Mouse (Mus musculus): ENCODE measurements around the gene Ddx56.
A peak's percentile ranks its signal among the peaks of the same experiment; 100 is the strongest.
"Not testable (repeated sequence)": the region's sequence is repeated elsewhere in the genome, so short reads cannot be mapped to it uniquely, and the experiment has no call there.

Gene Ddx56

DNA sequence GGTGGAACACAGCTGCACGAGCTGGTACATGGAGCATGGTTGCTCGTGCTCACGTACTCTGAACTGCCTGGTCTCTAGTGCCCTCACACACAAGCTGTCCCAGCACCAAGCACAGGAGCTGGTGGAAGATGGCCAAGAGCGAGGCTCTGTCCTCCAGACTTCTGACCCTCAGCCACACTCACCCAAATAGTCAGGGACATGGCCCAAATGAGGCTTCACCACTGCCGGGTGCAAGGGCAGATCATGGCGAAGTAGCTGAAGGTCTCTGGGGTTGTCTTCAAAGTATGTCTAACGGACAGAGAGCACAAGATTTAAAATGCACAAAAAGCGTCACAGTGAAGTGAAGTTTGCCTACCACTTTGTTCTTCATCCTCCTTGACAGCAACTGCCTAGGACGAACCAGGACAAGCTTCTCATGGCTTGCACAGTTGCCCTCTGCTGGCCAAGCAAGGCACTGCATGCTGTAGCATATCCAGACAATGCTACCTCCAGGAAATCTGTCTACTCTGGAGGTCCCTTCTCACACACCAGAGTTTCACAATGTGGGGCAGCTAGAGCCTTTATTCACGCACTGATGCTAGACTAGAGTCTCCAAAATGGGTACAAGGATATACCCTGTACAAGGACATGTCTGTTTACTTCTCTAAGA lies 6.0 kb downstream of the Ddx56 start:
- peak; percentile 39 for DNase-seq (ENCODE audit: low read depth, low spot score)

DNA sequence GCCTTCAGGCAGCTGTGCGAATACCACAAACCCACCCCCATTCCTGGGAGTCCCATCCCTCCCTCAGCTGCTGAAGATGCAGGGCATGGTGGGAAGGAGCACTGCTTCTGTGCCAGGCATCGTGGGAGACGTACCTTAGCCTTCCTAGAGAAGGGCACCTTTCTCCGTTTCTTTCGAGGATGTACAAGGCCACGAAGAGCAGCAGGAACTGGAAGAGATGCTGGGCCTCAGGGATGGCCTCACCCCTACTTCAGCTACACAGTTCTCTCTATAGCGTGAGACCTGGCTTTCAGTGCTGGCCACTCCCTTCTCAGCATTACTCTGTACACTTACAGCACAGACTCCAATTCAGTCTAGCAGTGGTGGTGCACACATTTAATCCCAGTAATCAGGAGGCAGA lies 8.2 kb downstream of the Ddx56 start:
- DNase-seq (ENCODE audit: low read depth, low spot score): no peak

DNA sequence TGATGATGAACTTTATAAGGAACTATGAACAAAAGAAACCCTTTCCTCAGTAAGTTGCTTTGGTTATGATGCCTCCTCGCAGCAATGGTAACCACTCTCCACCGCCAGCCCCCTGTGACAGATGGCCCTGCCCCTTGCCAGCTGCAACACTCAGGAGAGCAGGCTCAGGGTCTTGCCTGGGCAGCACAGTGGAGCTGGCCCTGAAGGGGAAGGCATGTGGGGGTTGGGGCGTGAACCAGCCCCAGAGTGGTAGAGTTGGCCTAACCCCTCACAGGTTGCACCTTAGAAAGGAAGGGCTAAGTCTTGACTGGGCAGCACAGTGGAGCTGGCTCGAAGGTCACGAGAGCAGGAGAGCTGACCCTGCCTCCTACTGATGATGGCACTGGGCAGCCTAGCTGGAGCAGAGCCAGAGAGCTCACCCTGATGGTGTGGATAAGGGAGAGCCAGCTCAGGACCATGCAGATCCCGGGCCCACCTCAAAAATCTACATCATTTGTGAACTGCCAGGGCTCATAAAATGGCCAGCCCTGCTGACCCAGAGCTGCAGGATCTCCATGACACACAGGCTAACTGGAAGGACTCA lies 11.0 kb downstream of the Ddx56 start:
- DNase-seq (ENCODE audit: low read depth, low spot score): no peak

DNA sequence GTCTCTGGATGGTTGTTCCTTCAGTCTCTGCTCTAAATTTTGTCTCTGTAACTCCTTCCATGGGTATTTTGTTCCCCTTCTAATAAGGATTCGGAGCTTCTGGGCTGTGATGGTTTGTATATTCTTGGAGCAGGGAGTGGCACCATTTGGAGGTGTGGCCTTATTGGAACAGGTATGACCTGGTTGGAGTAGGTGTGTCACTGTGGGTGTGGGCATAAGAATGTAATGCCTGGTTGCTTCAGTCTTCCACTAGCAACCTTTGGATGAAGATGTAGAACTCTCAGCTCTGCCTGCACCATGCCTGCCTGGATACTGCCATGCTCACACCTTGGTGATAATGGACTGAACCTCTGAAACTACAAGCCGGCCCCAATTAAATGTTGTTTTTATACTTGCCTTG lies 13.0 kb downstream of the Ddx56 start:
- DNase-seq (ENCODE audit: low read depth, low spot score): not testable (repeated sequence)

DNA sequence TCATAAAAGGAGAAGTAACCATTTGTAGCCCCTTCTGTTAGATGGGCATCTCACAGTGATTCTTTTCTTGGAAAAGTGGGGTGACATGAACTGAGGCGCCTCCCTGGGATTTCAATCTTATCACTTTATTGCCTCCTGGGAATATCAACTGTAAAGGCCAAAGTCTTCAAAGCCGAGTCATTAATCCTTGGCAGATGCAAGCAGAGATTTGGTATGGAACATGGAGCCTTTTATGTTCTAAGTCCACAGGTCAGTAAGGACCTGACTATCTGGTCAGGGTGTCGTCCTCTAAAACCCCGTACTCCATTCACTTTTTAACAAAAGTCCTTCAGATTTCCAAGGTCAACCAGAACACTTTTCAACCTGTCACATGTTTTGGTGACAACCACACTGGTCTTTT lies 14.7 kb downstream of the Ddx56 start:
- no peak for DNase-seq (ENCODE audit: low read depth, low spot score)

DNA sequence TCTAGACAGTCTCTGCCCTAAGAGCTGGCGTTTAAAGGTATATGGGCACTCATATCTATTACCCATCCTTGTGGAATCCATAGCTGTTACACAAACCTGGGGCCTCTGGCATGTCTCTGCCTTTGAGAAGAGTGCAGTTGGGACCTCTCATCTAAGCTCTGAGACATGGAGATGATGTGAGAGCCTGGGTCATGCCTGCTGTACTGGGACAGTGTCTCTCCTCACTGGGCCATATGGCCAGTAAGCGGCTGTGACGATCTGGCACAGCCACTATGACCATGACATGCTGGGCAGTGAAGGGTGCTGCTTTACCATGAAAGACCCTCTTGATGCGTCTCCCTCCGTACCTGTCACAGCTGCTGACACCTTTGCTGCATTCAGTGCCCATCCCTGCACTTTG lies 15.3 kb downstream of the Ddx56 start:
- DNase-seq (ENCODE audit: low read depth, low spot score): no peak

DNA sequence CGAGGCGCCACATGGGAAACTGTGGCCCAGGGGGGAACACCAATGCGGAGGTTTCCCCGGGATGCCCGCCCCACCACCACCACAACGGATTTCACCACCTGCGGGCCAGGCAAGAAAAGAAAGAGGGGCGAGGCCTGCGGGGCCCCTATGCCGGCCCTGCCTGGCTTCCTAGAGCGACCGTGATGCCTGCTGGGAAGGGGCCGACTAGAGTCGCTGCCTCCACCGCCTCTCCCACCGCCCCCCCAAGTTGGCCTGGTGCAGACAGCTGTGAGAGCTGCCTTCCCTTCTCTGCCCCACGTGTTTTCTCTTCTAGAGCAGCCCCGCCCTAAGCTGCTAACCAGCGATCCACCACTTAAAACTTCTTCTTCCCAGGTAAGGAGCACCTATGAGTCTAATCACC lies 22.9 kb downstream of the Ddx56 start:
- no peak for DNase-seq (ENCODE audit: low read depth, low spot score)

DNA sequence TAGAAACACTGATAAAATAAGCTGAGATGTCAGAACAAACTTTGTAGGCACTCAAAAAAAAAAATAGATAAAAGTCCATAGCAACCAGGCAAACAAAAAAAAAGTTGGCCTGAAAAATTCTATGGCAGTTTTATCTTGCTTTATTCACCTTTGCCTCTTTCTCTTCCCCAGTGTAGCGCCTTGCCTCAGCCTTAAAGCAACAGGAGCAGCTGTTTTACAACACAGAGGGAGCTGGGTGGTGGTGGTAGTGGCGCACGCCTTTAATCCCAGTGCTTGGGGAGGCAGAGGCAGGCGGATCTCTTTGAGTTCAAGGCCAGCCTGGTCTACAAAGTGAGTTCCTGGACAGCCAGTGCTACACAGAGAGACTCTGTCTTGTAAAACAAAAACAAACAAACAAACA lies 34.5 kb downstream of the Ddx56 start:
- DNase-seq (ENCODE audit: low read depth, low spot score): no peak

DNA sequence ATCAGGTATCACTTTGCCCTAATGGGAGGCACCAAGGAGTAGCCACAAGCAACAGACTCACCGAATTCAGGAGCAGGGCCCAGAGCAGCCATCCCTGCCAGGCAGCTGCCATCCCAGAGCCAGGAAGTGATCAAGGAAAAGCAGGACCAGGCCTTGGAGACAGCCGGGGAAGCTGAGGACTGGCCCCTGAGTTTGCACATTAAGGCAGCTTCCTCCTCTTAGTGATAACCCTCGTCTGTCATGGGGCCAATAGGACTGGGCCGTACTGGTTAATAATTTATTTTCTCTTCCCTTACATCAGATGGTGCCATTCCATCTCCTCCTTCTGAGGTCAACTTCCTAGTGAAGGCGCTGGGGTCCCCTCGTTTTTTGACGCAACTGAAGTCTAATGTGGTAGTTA lies 37.6 kb downstream of the Ddx56 start, which contains the start of gene Npc1l1:
Gene Npc1l1 (minus strand): TSS at position 132 of the 400 bp plus-strand sequence.
- DNase-seq (ENCODE audit: low read depth, low spot score): no peak

DNA sequence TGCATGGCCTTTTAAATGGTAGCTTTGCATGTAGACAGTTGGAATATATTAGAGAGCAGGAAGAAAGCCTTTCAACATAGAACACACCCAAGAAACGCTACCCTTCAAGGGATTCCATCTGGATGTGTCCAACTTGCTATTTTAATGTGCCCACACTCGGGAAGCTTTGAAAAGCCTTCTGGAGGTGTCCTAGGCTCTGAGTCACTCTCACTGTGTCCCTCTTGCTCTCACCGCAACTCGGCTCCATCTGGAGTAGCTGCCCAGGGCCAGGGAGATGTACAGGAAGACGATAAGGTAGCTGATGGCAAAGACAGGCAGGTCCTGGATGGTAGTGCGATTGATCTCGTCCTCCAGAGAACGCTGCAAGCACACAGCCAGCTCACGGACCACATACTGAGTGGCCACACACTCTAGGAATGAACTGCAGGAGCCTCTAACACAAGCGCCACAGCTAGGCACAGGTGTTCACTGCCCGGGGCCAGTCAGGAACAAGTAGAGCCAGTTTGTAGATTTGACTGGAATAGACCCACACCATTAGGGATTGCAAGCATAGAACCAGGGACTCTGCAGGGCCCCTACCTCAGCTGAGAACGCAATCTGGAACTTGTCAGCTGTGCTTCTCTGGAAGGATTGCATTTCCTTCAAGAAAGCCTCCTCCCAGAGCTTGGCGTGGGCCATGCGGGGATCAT lies 42.9 kb downstream of the Ddx56 start:
- peak; percentile 74 for DNase-seq (ENCODE audit: low read depth, low spot score)

DNA sequence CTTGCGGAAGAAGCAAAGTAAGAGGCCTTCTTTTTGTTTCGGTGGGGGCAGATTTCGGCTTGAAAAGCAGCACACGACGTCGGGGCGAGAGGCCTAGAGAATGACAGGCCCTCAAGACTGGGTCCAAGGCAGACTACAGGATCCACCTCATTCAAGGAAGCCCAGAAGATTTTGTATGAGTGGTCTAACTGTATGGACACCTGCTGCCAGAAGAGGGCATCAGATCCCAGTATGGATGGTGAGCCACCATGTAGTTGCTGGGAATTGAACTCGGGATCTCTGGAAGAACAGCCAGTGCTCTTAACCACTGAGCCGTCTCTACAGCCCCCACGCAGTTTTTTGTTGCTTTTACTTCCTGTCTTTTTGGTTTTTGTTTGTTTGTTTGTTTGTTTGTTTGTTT lies 45.4 kb downstream of the Ddx56 start:
- DNase-seq (ENCODE audit: low read depth, low spot score): no peak

DNA sequence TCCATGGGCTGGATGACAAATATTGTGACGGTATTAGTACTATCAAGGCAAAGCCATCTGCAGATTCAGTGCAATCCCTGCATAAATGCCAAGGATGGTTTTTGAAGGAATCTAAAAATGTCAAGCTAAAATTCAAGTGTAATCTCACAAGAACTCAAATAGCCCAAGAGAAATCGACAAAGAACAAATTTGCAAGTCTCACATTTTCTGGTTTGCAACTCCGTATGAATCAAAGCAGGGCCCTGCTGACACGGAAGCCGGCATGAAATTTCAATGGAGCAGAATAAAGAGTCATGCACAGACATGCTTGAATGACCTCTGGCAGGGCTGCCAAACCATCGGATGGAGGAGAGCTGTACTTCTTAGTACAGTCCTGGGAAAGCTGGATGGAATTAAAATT lies 47.6 kb downstream of the Ddx56 start:
- peak; percentile 38 for DNase-seq (ENCODE audit: low read depth, low spot score)

DNA sequence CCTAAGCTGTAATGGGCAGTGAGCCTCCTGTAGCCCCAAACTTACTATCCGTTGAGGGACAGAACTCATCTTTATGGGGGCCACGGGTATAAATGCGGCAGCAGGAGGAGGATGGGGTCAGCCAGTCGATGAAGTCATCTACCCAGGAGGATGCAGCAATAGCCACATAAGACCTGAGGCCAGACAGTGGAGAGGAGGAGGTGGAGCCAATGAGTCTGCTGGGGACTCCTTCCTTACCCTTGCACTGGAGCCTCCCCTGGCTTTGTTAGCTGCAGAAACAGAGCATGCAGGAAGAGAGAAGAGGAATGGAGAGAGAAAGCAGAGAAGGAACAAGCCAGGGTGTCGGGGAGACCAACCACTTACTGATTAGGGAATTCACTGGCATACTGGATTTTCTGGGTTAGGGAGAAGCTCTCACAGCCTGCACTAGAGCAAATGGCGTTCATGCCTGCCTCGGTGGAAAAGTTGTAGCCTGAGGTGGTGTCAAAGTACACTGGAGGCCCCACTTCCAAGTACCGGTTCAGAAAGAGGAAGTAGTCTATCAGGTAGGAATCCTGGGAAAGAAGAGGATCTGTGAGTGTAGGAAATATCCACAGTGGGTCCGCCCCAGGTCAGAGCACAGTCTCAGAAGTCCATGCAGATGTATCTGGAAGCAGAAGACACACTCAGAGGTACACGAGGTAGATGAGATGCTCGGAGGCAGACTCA lies 49.2 kb downstream of the Ddx56 start:
- DNase-seq (ENCODE audit: low read depth, low spot score): no peak

DNA sequence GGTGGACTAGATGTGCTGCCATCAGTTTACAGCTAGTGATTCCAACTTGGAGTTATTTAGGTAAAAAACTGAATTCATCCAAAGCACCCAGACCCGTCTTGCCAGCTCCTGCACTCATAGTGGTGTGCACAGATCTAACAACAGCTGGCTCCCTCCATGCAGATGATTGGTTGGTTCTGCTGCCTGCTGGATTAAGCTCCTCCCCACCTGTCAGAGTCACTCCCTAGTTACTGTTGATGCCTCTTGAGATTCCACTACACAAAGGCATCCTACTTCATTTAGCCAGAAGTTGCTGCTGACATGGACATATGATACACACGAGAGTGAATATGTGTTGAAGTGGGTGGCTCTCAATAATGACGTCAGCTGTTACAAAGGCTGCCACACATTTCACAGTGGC lies 50.7 kb downstream of the Ddx56 start:
- DNase-seq (ENCODE audit: low read depth, low spot score): no peak
